Mouse (Mus musculus) CD8-positive naive resting alpha-beta T cell, adult 57 days (primary cell): ENCODE data around the gene Rps12-ps3. TPM values are rescaled to one million over a fixed set of nuclear protein-coding genes. Genes with fewer than 3 reads are reported as not detected.

ENCODE experiments used
- total RNA-seq: library from RNA; stranded (reverse); gene quantifications from one replicate; pipeline ENCODE4 v1.2.4, GENCODE M21; 2023

Gene Rps12-ps3
- 1,554 TPM for total RNA-seq

DNA sequence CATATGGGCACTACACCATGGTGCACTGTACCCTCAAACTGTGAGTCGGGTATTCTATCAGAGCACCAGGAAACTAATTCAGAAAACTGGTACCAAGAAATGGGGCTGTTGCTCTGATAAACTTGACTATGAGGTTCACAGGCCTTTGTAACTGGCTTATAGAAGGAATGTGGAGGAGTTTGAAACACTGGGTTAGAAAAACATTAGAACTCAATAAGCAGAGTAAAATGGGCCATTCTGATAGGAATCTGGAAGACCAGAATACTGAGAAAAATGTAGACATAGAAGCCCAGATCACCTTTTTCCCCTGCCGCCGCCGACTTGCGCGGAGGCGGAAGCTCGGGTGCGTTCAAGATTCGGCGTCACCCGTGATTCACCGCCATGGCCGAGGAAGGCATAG lies at the start of gene Rps12-ps3:
TSS of gene Rps12-ps3 (plus strand) at position 301 of the 400 bp plus-strand sequence.

DNA sequence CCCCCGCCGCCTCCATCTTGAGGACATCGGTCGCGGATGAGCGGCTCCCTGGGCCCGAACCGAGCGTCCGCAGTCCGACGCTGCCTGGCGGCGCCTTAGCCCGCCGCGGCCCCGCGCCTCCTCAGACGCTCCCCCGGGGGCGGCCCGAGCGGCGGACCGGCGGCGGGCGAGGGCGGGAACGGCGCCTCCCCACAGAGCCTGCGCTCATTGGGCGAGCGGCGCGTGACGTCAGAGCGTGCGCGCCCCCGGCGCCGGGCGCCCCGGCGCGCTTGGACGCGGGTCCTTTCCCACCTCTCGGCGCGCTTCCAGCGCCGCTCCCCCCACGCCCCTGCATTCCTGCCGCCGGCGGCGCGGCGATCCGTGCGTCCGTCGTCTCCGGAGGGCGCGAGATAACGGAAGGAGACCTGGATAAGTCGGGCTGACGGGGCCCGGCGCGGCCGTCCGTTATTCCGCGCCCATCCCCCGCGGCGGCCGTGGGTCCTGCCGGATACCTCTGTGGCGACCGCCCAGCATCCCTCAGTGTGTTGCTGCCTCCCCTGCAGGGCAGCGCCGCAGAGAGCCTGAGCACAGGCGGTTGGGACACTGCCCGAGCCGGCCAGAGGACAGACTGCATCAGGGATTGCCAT lies 23.7 kb downstream of the Rps12-ps3 start, which contains the start of gene Pdzd8:
TSS of gene Pdzd8 (minus strand) at position 123 of the 626 bp plus-strand sequence.

Other genes starting within 250 kb of the Rps12-ps3 start
- 0.49 TPM for gene Shtn1, start 246.2 kb upstream of the Rps12-ps3 start, total RNA-seq
- gene Vax1, start 152.2 kb upstream of the Rps12-ps3 start, total RNA-seq: not detected
- not detected for gene Kcnk18, start 103.1 kb upstream of the Rps12-ps3 start, total RNA-seq
- 0.18 TPM for gene Slc18a2, start 61.4 kb upstream of the Rps12-ps3 start, total RNA-seq
- 40.9 TPM for gene Pdzd8, start 23.5 kb downstream of the Rps12-ps3 start, total RNA-seq
- not detected for gene Emx2, start 136.1 kb downstream of the Rps12-ps3 start, total RNA-seq